ENCODE assay signal across 8 mouse cellular contexts in the genomic region with DNA sequence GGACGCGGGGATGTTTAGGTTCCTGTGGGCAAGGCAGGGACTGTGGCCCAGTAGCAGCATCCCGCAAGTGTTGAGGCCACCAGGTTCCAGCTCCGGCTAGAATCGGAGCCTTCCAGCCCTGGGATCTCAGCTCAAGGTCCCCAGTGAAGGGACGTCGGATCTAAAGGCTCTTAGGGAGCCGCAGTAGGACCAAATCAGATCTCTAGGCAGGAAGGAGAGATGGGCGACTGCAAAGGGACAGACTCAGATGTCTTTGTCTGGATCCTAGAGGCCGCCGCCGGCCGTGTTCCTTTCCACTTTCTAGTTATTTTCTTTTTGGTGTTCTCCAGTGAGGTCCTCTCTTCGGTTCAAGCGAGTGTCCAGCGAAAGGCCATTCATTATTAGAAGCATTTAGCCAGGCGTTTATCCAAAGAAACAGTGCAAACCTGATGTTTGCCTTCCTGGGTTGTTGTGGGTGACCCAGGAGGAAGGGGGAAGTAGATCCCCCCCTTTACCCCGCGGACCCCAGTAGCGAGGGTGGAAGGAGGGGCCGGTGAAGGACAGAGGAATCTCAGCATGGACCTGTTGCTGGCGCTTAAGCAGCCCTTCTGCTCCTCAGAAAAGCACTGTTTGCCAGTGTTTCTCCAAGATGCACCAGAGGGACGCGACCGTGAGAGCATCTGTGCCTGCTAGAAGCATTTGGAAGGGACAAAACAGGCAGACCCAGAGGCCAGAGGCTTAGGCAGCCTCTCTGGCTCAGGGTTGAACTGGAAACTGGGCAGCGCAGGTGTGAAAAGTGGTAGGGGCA. TPM values are rescaled to one million over a fixed set of nuclear protein-coding genes. Genes with fewer than 3 reads are reported as not detected.
DNase-seq lines count a peak whose midpoint lies in the region; ATAC-seq and TF ChIP-seq lines count a peak whose summit lies in the region.

No protein-coding gene starts in this region.

- H3K4me2 ChIP-seq in lung, embryonic 14.5 days = peak overlapping the region; percentile 93
- peak overlapping the region; percentile 75 for H3K4me2 ChIP-seq in embryonic facial prominence, embryonic 15.5 days (replicated peaks)
- peak overlapping the region; percentile 64 for H3K4me2 ChIP-seq in intestine, postnatal 0 days (replicated peaks; ENCODE audit: low read depth)
- H3K4me2 ChIP-seq in neural tube, embryonic 11.5 days (ENCODE audit: low read depth) = peak overlapping the region; percentile 82

- no peak for TF ChIP-seq CTCF in lung, embryonic 14.5 days (IDR thresholded peaks at IDR 0.05; ENCODE audit: low read depth)
- no peak for TF ChIP-seq CTCF in intestine, postnatal 0 days (IDR thresholded peaks at IDR 0.05; ENCODE audit: low read depth)

- no peaks in the 10 kb centered on the region for H3K9me3 ChIP-seq in lung, embryonic 14.5 days (ENCODE audit: low read depth, low read length)
- H3K9me3 ChIP-seq in embryonic facial prominence, embryonic 15.5 days (replicated peaks) = no peaks in the 10 kb centered on the region
- H3K9me3 ChIP-seq in intestine, postnatal 0 days (ENCODE audit: control insufficient read depth) = no peaks in the 10 kb centered on the region
- H3K9me3 ChIP-seq in neural tube, embryonic 11.5 days (ENCODE audit: control insufficient read depth, low read length) = no peaks in the 10 kb centered on the region

- H3K27ac ChIP-seq in lung, embryonic 14.5 days (ENCODE audit: low read depth) = no peak overlapping the region; the same call in 1 of the 2 replicates
- H3K27ac ChIP-seq in embryonic facial prominence, embryonic 15.5 days (replicated peaks) = no peak overlapping the region
- H3K27ac ChIP-seq in intestine, postnatal 0 days (ENCODE audit: low read depth, low read length) = no peak overlapping the region
- H3K27ac ChIP-seq in neural tube, embryonic 11.5 days (ENCODE audit: low read depth, low read length) = no peak overlapping the region

- ATAC-seq in lung, embryonic 14.5 days (ENCODE audit: insufficient read depth) = no peak; the same call in none of the 2 replicates
- ATAC-seq in embryonic facial prominence, embryonic 15.5 days (ENCODE audit: insufficient number of reproducible peaks, low FRiP score, low TSS enrichment, low read depth) = no peak
- ATAC-seq in intestine, postnatal 0 days = no peak
- ATAC-seq in neural tube, embryonic 11.5 days (ENCODE audit: insufficient read depth, low FRiP score, low TSS enrichment) = peak; percentile 18; the same call in 1 of the 2 replicates

- peak overlapping the region; percentile 53 for H3K4me3 ChIP-seq in lung, embryonic 14.5 days (ENCODE audit: low read depth, low read length)
- H3K4me3 ChIP-seq in embryonic facial prominence, embryonic 15.5 days (replicated peaks) = peak overlapping the region; percentile 41
- peak overlapping the region; percentile 40 for H3K4me3 ChIP-seq in intestine, postnatal 0 days (ENCODE audit: low read depth, low read length)
- peak overlapping the region; percentile 37 for H3K4me3 ChIP-seq in neural tube, embryonic 11.5 days (ENCODE audit: low read depth, low read length)

- H3K4me1 ChIP-seq in lung, embryonic 14.5 days (ENCODE audit: insufficient read depth) = no peaks in the 10 kb centered on the region
- peaks cover 25% of the 10 kb centered on the region for H3K4me1 ChIP-seq in embryonic facial prominence, embryonic 15.5 days
- H3K4me1 ChIP-seq in intestine, postnatal 0 days (replicated peaks; ENCODE audit: control insufficient read depth, insufficient read depth, low read length) = no peaks in the 10 kb centered on the region
- peaks cover 24% of the 10 kb centered on the region for H3K4me1 ChIP-seq in neural tube, embryonic 11.5 days (ENCODE audit: control insufficient read depth, insufficient read depth, low read length)

- 9% methylated on average over 26 of the region's 26 CpGs for WGBS in lung, embryonic 14.5 days
- 8% methylated on average over 26 of the region's 26 CpGs for WGBS in embryonic facial prominence, embryonic 15.5 days
- WGBS in intestine, postnatal 0 days = 17% methylated on average over 26 of the region's 26 CpGs
- WGBS in neural tube, embryonic 11.5 days = 1% methylated on average over 26 of the region's 26 CpGs

- H3K9ac ChIP-seq in lung, embryonic 14.5 days = peak overlapping the region; percentile 61
- no peak overlapping the region for H3K9ac ChIP-seq in embryonic facial prominence, embryonic 15.5 days
- H3K9ac ChIP-seq in intestine, postnatal 0 days (ENCODE audit: low read depth, low read length) = no peak overlapping the region
- H3K9ac ChIP-seq in neural tube, embryonic 11.5 days (ENCODE audit: low read length) = peak overlapping the region; percentile 23

- peaks cover 47% of the 10 kb centered on the region for H3K27me3 ChIP-seq in lung, embryonic 14.5 days (ENCODE audit: insufficient read depth, low read length)
- peaks cover 94% of the 10 kb centered on the region for H3K27me3 ChIP-seq in embryonic facial prominence, embryonic 15.5 days
- peaks cover 90% of the 10 kb centered on the region for H3K27me3 ChIP-seq in intestine, postnatal 0 days (replicated peaks; ENCODE audit: control insufficient read depth, insufficient read depth, low read length)
- H3K27me3 ChIP-seq in neural tube, embryonic 11.5 days (ENCODE audit: control insufficient read depth, insufficient read depth, low read length) = peaks cover 66% of the 10 kb centered on the region

- no peaks in the 10 kb centered on the region for H3K36me3 ChIP-seq in lung, embryonic 14.5 days (ENCODE audit: insufficient read depth)
- no peaks in the 10 kb centered on the region for H3K36me3 ChIP-seq in embryonic facial prominence, embryonic 15.5 days
- no peaks in the 10 kb centered on the region for H3K36me3 ChIP-seq in intestine, postnatal 0 days (ENCODE audit: control insufficient read depth, insufficient read depth)
- H3K36me3 ChIP-seq in neural tube, embryonic 11.5 days (ENCODE audit: control insufficient read depth, insufficient read depth, low read length) = no peaks in the 10 kb centered on the region

- DNase-seq in lung, embryonic 14.5 days = no peak
- DNase-seq in lung, adult 18-20 months = no peak
- DNase-seq in neural tube, embryonic 11.5 days (ENCODE audit: low spot score) = peak; percentile 36
- no peak for DNase-seq in urinary bladder, postnatal 10 days (ENCODE audit: low spot score)
- no peak for DNase-seq in frontal cortex, postnatal 14 days (ENCODE audit: low spot score in 2 of 2)
- DNase-seq in thymus, adult 18-20 months = no peak

RNA-seq across cellular contexts. Expression of a gene that starts 34.3 kb away (rescaled TPM):
- polyA plus RNA-seq in lung, embryonic 14.5 days (2014; fragmentation: Nextera tagmentation; extraction: Ambion mirVana) = 142 and 146 TPM in 2 replicates
- 32.3 and 35.6 TPM in 2 replicates for polyA plus RNA-seq in embryonic facial prominence, embryonic 15.5 days (2015; fragmentation: Nextera tagmentation; extraction: Ambion mirVana)
- 17.9 and 19.1 TPM in 2 replicates for polyA plus RNA-seq in intestine, postnatal 0 days (2015; fragmentation: Nextera tagmentation; extraction: Ambion mirVana)
- 88.5 and 95.9 TPM in 2 replicates for polyA plus RNA-seq in neural tube, embryonic 11.5 days (2014; fragmentation: Nextera tagmentation; extraction: Ambion mirVana)

Comparison
In these comparisons a context has a peak if more than half of its experiments do, and no peak if none do; other contexts are left out.
1. H3K9ac ChIP-seq: peak in lung, embryonic 14.5 days (single experiment) and neural tube, embryonic 11.5 days (single experiment); none in embryonic facial prominence, embryonic 15.5 days (single experiment) and intestine, postnatal 0 days (single experiment).
2. Peak in every context shown above with its lines, with median percentiles within 50 percentile points of each other: H3K4me2 ChIP-seq and H3K4me3 ChIP-seq.